Mouse (Mus musculus): ENCODE measurements around the gene Hsd3b7. TPM values are rescaled to one million over a fixed set of nuclear protein-coding genes. Genes with fewer than 3 reads are reported as not detected.
"Not testable (repeated sequence)": the region's sequence is repeated elsewhere in the genome, so short reads cannot be mapped to it uniquely, and the experiment has no call there.

The Hsd3b7 gene
- polyA plus RNA-seq, 1 experiment = 17.3 TPM

GRCm38 (mm10) chr7:127815116-127815665, 14.8 kb downstream of the Hsd3b7 start:
- no peak for DNase-seq (ENCODE audit: extremely low spot score in 1 of 2, low spot score in 1 of 2)

- peak; percentile 77 to 86 for DNase-seq (ENCODE audit: extremely low spot score in 1 of 2, low spot score in 1 of 2)
These were observed 15.8 kb downstream of the Hsd3b7 start for GRCm38 (mm10) chr7:127815954-127816821.

GRCm38 (mm10) chr7:127817053-127817452, 16.6 kb downstream of the Hsd3b7 start:
- no peak for DNase-seq (ENCODE audit: extremely low spot score in 1 of 2, low spot score in 1 of 2)

- no peak for DNase-seq (ENCODE audit: extremely low spot score in 1 of 2, low spot score in 1 of 2)
These were observed 17.4 kb downstream of the Hsd3b7 start for GRCm38 (mm10) chr7:127817776-127818175.

- no peak for DNase-seq (ENCODE audit: extremely low spot score in 1 of 2, low spot score in 1 of 2)
These were observed 20.6 kb downstream of the Hsd3b7 start for GRCm38 (mm10) chr7:127820836-127821509.

- DNase-seq (ENCODE audit: extremely low spot score in 1 of 2, low spot score in 1 of 2) = no peak
These were observed 22.1 kb downstream of the Hsd3b7 start for GRCm38 (mm10) chr7:127822494-127822893.

- peak in 1 of 2 experiments; percentile 60 for DNase-seq (ENCODE audit: extremely low spot score in 1 of 2, low spot score in 1 of 2)
These were observed 23.1 kb downstream of the Hsd3b7 start for GRCm38 (mm10) chr7:127823236-127824171.

GRCm38 (mm10) chr7:127824176-127824871, 23.9 kb downstream of the Hsd3b7 start, which contains the start of the genes Stx4a and Stx1b:
Gene Stx4a, plus strand, starts transcription at chr7:127824294.
Gene Stx1b, minus strand, starts transcription at chr7:127824549.
- peak in 1 of 2 experiments; percentile 67 for DNase-seq (ENCODE audit: extremely low spot score in 1 of 2, low spot score in 1 of 2)

- no peak for DNase-seq (ENCODE audit: extremely low spot score in 1 of 2, low spot score in 1 of 2)
These were observed 35.1 kb downstream of the Hsd3b7 start for GRCm38 (mm10) chr7:127835550-127835949.

GRCm38 (mm10) chr7:127837473-127837872, 37.1 kb downstream of the Hsd3b7 start:
- DNase-seq (ENCODE audit: extremely low spot score in 1 of 2, low spot score in 1 of 2) = no peak

- DNase-seq (ENCODE audit: extremely low spot score in 1 of 2, low spot score in 1 of 2) = not testable (repeated sequence)
These were observed 37.5 kb downstream of the Hsd3b7 start for GRCm38 (mm10) chr7:127837878-127838277.

GRCm38 (mm10) chr7:127840031-127840430, 39.6 kb downstream of the Hsd3b7 start:
- not testable (repeated sequence) for DNase-seq (ENCODE audit: extremely low spot score in 1 of 2, low spot score in 1 of 2)

- peak; percentile 78 to 85 for DNase-seq (ENCODE audit: extremely low spot score in 1 of 2, low spot score in 1 of 2)
These were observed 40.5 kb downstream of the Hsd3b7 start for GRCm38 (mm10) chr7:127840886-127841285.

GRCm38 (mm10) chr7:127841340-127842000, 41.1 kb downstream of the Hsd3b7 start:
- peak; percentile 96 to 98 for DNase-seq (ENCODE audit: extremely low spot score in 1 of 2, low spot score in 1 of 2)

GRCm38 (mm10) chr7:127842001-127842718, 41.8 kb downstream of the Hsd3b7 start:
- peak; percentile 40 to 83 for DNase-seq (ENCODE audit: extremely low spot score in 1 of 2, low spot score in 1 of 2)

- DNase-seq (ENCODE audit: extremely low spot score in 1 of 2, low spot score in 1 of 2) = no peak
These were observed 49.8 kb downstream of the Hsd3b7 start for GRCm38 (mm10) chr7:127849973-127850875.

GRCm38 (mm10) chr7:127850906-127851305, 50.5 kb downstream of the Hsd3b7 start:
- DNase-seq (ENCODE audit: extremely low spot score in 1 of 2, low spot score in 1 of 2) = no peak
